Mouse (Mus musculus) spleen, adult 2 months (tissue): ENCODE measurements around the gene Eif3l.

Experiments
- CTCF ChIP-seq: fragments of 200-500 bp; IDR thresholded peaks from 2 replicates; pipeline ENCODE4 v1.5.1; 2011; ENCODE audit warnings: mild to moderate bottlenecking, inconsistent platforms; ENCODE audit not compliant: insufficient read depth, insufficient read length, insufficient replicate concordance; ENCODE audit errors: extremely low read depth
- POLR2A ChIP-seq: fragments of 200-500 bp; IDR thresholded peaks from 2 replicates; pipeline ENCODE4 v1.6.1; 2011; ENCODE audit warnings: low read depth, low read length, inconsistent platforms

DNA sequence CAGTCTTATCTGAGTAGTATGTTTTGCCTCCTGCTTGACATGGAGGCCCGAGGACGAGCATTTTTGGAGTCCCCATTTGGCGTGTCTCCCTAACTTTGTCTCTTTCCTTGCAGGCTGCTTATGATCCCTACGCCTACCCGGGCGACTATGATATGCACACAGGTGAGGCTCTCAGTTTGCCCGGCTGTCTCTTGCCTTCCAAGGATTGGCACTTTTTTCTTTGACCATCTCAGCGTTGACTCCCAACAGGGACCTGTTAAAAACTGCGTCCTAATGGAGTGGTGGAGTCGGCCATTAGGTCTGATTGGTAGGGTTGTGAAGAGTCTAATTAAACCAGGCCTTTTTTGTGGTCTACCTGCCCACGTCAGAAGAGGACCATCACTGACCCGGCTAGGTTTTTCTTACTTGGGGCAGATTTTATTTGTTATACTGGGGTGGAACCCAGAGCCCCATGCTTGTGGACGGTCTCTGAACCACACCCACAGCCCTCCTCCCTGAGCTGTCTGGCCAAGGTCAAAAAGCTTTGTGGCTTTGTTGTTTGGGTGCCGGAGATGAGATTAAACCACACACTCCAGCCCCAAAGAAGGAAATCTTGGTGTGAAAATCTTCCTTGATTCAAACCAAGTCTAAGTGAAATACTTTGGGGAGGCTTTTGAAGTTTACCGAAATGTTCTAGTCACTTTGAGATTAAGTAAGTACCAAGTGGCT, 833 bp downstream of the Eif3l start:
- TF ChIP-seq CTCF (no peak), POLR2A (no peak)
